Mouse (Mus musculus) hematopoietic stem cell, adult 5-6 weeks (primary cell): Measurements from ENCODE around the gene Ckb. TPM values are rescaled to one million over a fixed set of nuclear protein-coding genes. Genes with fewer than 3 reads are reported as not detected.

Source experiments
- ATAC-seq, 2 experiments: fragments of 125-278 bp in 1 of 2; replicated peaks in 1 of 2; 2 replicates each; pipeline ENCODE4 v1.8.0; 2016 to 2017; ENCODE audit warnings: inconsistent platforms in 2 of 2, mild to moderate bottlenecking in 2 of 2, moderate number of reproducible peaks in 2 of 2, low read depth in 1 of 2, moderate TSS enrichment in 1 of 2; ENCODE audit not compliant: low FRiP score in 2 of 2, poor library complexity in 2 of 2, severe bottlenecking in 2 of 2, insufficient read depth in 1 of 2, low TSS enrichment in 1 of 2
- total RNA-seq: library from RNA; stranded (forward); fragments of 172-1452, 232-1000 nt; gene quantifications from 2 replicates; pipeline ENCODE4 v1.2.3, GENCODE M21; 2017

Gene Ckb
- total RNA-seq, 1 experiment from 2014 or later, result 8.1 TPM

- ATAC-seq, result no peak
These were observed 11.5 kb downstream of the Ckb start for GRCm38 (mm10) chr12:111660628-111661027.

- no peak for ATAC-seq
These were observed 12.8 kb downstream of the Ckb start for GRCm38 (mm10) chr12:111659331-111659730.

GRCm38 (mm10) chr12:111655695-111656094, 16.4 kb downstream of the Ckb start:
- ATAC-seq, result no peak

GRCm38 (mm10) chr12:111653434-111653833, 18.7 kb downstream of the Ckb start:
- peak; percentile 74 to 76 for ATAC-seq

- ATAC-seq, result no peak
These were observed 19.2 kb downstream of the Ckb start for GRCm38 (mm10) chr12:111652953-111653352.

GRCm38 (mm10) chr12:111648061-111648645, 24.0 kb downstream of the Ckb start:
- peak; percentile 67 to 91 for ATAC-seq

Other genes with a start within 250 kb of the Ckb start
- 15.1 and 39.1 TPM in 2 replicates for gene Tnfaip2, start 229.9 kb downstream of the Ckb start, total RNA-seq
- not detected in 2 replicates for gene Gm266, start 186.5 kb downstream of the Ckb start, total RNA-seq
- 352 and 436 TPM in 2 replicates for gene Eif5, start 134.3 kb downstream of the Ckb start, total RNA-seq
- 68.9 and 75.9 TPM in 2 replicates for gene Mark3, start 97.8 kb downstream of the Ckb start, total RNA-seq
- gene Trmt61a, start 5.8 kb upstream of the Ckb start, total RNA-seq, result 5.3 and 8.7 TPM in 2 replicates
- gene Bag5, start 40.9 kb upstream of the Ckb start, total RNA-seq, result 47.1 and 51.4 TPM in 2 replicates
- gene Apopt1, start 40.9 kb upstream of the Ckb start, total RNA-seq, result 53.0 and 58.3 TPM in 2 replicates
- 64.8 and 73.9 TPM in 2 replicates for gene Klc1, start 86.5 kb upstream of the Ckb start, total RNA-seq
- 9.2 and 9.7 TPM in 2 replicates for gene Xrcc3, start 141.5 kb upstream of the Ckb start, total RNA-seq
- gene Zfyve21, start 141.8 kb upstream of the Ckb start, total RNA-seq, result 8.6 and 9.1 TPM in 2 replicates
- gene Ppp1r13b, start 235.8 kb upstream of the Ckb start, total RNA-seq, result 25.8 and 34.7 TPM in 2 replicates